Mouse (Mus musculus) stomach, embryonic 16.5 days (tissue): ENCODE data around the gene Olfr1410. TPM values are rescaled to one million over a fixed set of nuclear protein-coding genes. Genes with fewer than 3 reads are reported as not detected.

Source experiments
- ATAC-seq: fragments of 200-750 bp; cut with Nextera tagmentation; 2 replicates; pipeline ENCODE4 v1.8.0; 2017; ENCODE audit warnings: moderate number of reproducible peaks, moderate TSS enrichment; ENCODE audit not compliant: insufficient read depth, low FRiP score
- H3K27ac ChIP-seq: fragments of 300-500 bp; sonication (generic); 2 replicates; pipeline ENCODE4 v1.5.1; 2014; ENCODE audit warnings: low read length
- H3K27me3 ChIP-seq: fragments of 300-500 bp; sonication (generic); 2 replicates; pipeline ENCODE4 v1.6.1; 2014; ENCODE audit warnings: low read length, control low read depth, mixed read lengths; ENCODE audit not compliant: control insufficient read depth, insufficient read depth
- H3K36me3 ChIP-seq: fragments of 300-500 bp; sonication (generic); 2 replicates; pipeline ENCODE4 v1.6.1; 2014; ENCODE audit warnings: low read length; ENCODE audit not compliant: control insufficient read depth, insufficient read depth
- H3K4me1 ChIP-seq: fragments of 300-500 bp; sonication (generic); 2 replicates; pipeline ENCODE4 v1.6.1; 2014; ENCODE audit warnings: low read length, control low read depth, mixed read lengths; ENCODE audit not compliant: control insufficient read depth, insufficient read depth
- H3K4me2 ChIP-seq: fragments of 300-500 bp; sonication (generic); 2 replicates; pipeline ENCODE4 v1.6.1; 2014; ENCODE audit warnings: low read depth, low read length, mixed read lengths
- H3K4me3 ChIP-seq: fragments of 300-500 bp; sonication (generic); replicated peaks from 2 replicates; pipeline ENCODE4 v1.5.1; 2014; ENCODE audit warnings: mild to moderate bottlenecking, low read length
- H3K9ac ChIP-seq: fragments of 300-500 bp; sonication (generic); 2 replicates; pipeline ENCODE4 v1.6.1; 2014; ENCODE audit warnings: low read length
- H3K9me3 ChIP-seq: fragments of 300-500 bp; sonication (generic); replicated peaks from 2 replicates; pipeline ENCODE4 v1.6.1; 2016; ENCODE audit warnings: low read length, control low read depth; ENCODE audit not compliant: control insufficient read depth
- WGBS: fragments of 180-500 bp; shearing (Covaris S2); extraction: QIAGEN DNeasy Blood & Tissue Kit; methylation state at CpG from one replicate; pipeline ENCODE4 v1.1.7; 2014; 5-methylcytosine and 5-hydroxymethylcytosine counted together
- polyA plus RNA-seq: library from polyadenylated mRNA; unstranded; fragments of >200 nt; fragmentation: Nextera tagmentation; extraction: Ambion mirVana; gene quantifications from 2 replicates; pipeline ENCODE4 v1.2.1, GENCODE M21; 2015

Gene Olfr1410
- not detected in 2 replicates for polyA plus RNA-seq

GRCm38 (mm10) chr1:92605482-92605881 lies at the start of gene Olfr1410:
TSS of gene Olfr1410 (plus strand) at chr1:92605782.
- no peaks in the 10 kb centered on the region for H3K27me3 ChIP-seq
- H3K27ac ChIP-seq: no peak within 1 kb of the TSS
- no peak within 1 kb of the TSS for H3K9ac ChIP-seq
- H3K4me3 ChIP-seq: no peak within 1 kb of the TSS
- H3K36me3 ChIP-seq: no peaks in the 10 kb centered on the region
- H3K4me2 ChIP-seq: no peak within 1 kb of the TSS
- no peaks in the 10 kb centered on the region for H3K4me1 ChIP-seq
- no peaks in the 10 kb centered on the region for H3K9me3 ChIP-seq
- 100% methylated on average over 1 of the region's 1 CpGs for WGBS
- ATAC-seq: no peak

- Histone ChIP-seq H3K27ac (no peak within 1 kb of the TSS), H3K36me3 (no peaks in the 10 kb centered on the region), H3K4me3 (no peak within 1 kb of the TSS), H3K27me3 (no peaks in the 10 kb centered on the region), H3K9me3 (no peaks in the 10 kb centered on the region), H3K9ac (no peak within 1 kb of the TSS), H3K4me1 (no peaks in the 10 kb centered on the region), H3K4me2 (no peak within 1 kb of the TSS)
- WGBS: 76% methylated on average over 3 of the region's 3 CpGs
- ATAC-seq: no peak
These were observed 34.6 kb upstream of the Olfr1410 start, which contains the start of gene Olfr1413 for GRCm38 (mm10) chr1:92571022-92571421. TSS of gene Olfr1413 (plus strand) at chr1:92571322.

- Histone ChIP-seq H3K4me1 (no peaks in the 10 kb centered on the region), H3K27ac (no peak within 1 kb of the TSS), H3K4me2 (no peak within 1 kb of the TSS), H3K36me3 (no peaks in the 10 kb centered on the region), H3K9me3 (no peaks in the 10 kb centered on the region), H3K9ac (no peak within 1 kb of the TSS), H3K4me3 (no peak within 1 kb of the TSS), H3K27me3 (no peaks in the 10 kb centered on the region)
- ATAC-seq: no peak
- WGBS: 83% methylated on average over 2 of the region's 2 CpGs
These were observed 20.1 kb upstream of the Olfr1410 start, which contains the start of gene Olfr1412 for GRCm38 (mm10) chr1:92585479-92585878. TSS of gene Olfr1412 (plus strand) at chr1:92585779.

- no peak for ATAC-seq
- Histone ChIP-seq H3K27me3 (no peaks in the 10 kb centered on the region), H3K27ac (no peak within 1 kb of the TSS), H3K4me2 (no peak within 1 kb of the TSS), H3K9ac (no peak within 1 kb of the TSS), H3K4me3 (no peak within 1 kb of the TSS), H3K36me3 (no peaks in the 10 kb centered on the region), H3K4me1 (no peaks in the 10 kb centered on the region), H3K9me3 (no peaks in the 10 kb centered on the region)
These were observed 11.5 kb upstream of the Olfr1410 start, which contains the start of gene Olfr1411 for GRCm38 (mm10) chr1:92594111-92594510. TSS of gene Olfr1411 (plus strand) at chr1:92594411.

GRCm38 (mm10) chr1:92596019-92596418 lies 9.6 kb upstream of the Olfr1410 start:
- no peak overlapping the region for H3K4me3 ChIP-seq
- no peaks in the 10 kb centered on the region for H3K27me3 ChIP-seq
- no peak overlapping the region for H3K9ac ChIP-seq
- 76% methylated on average over 3 of the region's 3 CpGs for WGBS
- H3K4me1 ChIP-seq: no peaks in the 10 kb centered on the region
- H3K4me2 ChIP-seq: no peak overlapping the region
- no peak for ATAC-seq
- no peak overlapping the region for H3K27ac ChIP-seq
- no peaks in the 10 kb centered on the region for H3K36me3 ChIP-seq
- no peaks in the 10 kb centered on the region for H3K9me3 ChIP-seq

GRCm38 (mm10) chr1:92607711-92608110 lies 2.1 kb downstream of the Olfr1410 start:
- Histone ChIP-seq H3K4me1 (no peaks in the 10 kb centered on the region), H3K4me3 (no peak overlapping the region), H3K4me2 (no peak overlapping the region), H3K27me3 (no peaks in the 10 kb centered on the region), H3K36me3 (no peaks in the 10 kb centered on the region), H3K9ac (no peak overlapping the region), H3K9me3 (no peaks in the 10 kb centered on the region), H3K27ac (no peak overlapping the region)
- WGBS: 76% methylated on average over 4 of the region's 4 CpGs
- no peak for ATAC-seq

- H3K4me2 ChIP-seq: no peak overlapping the region
- no peaks in the 10 kb centered on the region for H3K4me1 ChIP-seq
- no peaks in the 10 kb centered on the region for H3K27me3 ChIP-seq
- no peaks in the 10 kb centered on the region for H3K36me3 ChIP-seq
- no peaks in the 10 kb centered on the region for H3K9me3 ChIP-seq
- no peak for ATAC-seq
- no peak overlapping the region for H3K27ac ChIP-seq
- WGBS: 4% methylated on average over 5 of the region's 5 CpGs
- H3K4me3 ChIP-seq: no peak overlapping the region
- no peak overlapping the region for H3K9ac ChIP-seq
These were observed 5.4 kb downstream of the Olfr1410 start for GRCm38 (mm10) chr1:92611008-92611407.

- no peaks in the 10 kb centered on the region for H3K9me3 ChIP-seq
- no peaks in the 10 kb centered on the region for H3K36me3 ChIP-seq
- H3K4me3 ChIP-seq: no peak overlapping the region
- WGBS: 39% methylated on average over 4 of the region's 4 CpGs
- no peaks in the 10 kb centered on the region for H3K4me1 ChIP-seq
- H3K9ac ChIP-seq: no peak overlapping the region
- no peak overlapping the region for H3K27ac ChIP-seq
- H3K27me3 ChIP-seq: no peaks in the 10 kb centered on the region
- H3K4me2 ChIP-seq: no peak overlapping the region
- ATAC-seq: no peak
These were observed 7.6 kb downstream of the Olfr1410 start for GRCm38 (mm10) chr1:92613175-92613574.

GRCm38 (mm10) chr1:92614516-92614915 lies 8.9 kb downstream of the Olfr1410 start:
- no peak for ATAC-seq
- no peaks in the 10 kb centered on the region for H3K36me3 ChIP-seq
- no peaks in the 10 kb centered on the region for H3K9me3 ChIP-seq
- H3K27me3 ChIP-seq: no peaks in the 10 kb centered on the region
- no peak overlapping the region for H3K4me2 ChIP-seq
- no peak overlapping the region for H3K27ac ChIP-seq
- H3K4me1 ChIP-seq: no peaks in the 10 kb centered on the region
- H3K4me3 ChIP-seq: no peak overlapping the region
- no peak overlapping the region for H3K9ac ChIP-seq
- 16% methylated on average over 1 of the region's 1 CpGs for whole genome bisulfite sequencing

GRCm38 (mm10) chr1:92616046-92616445 lies 10.5 kb downstream of the Olfr1410 start:
- no peak for ATAC-seq
- no peak overlapping the region for H3K27ac ChIP-seq
- H3K4me2 ChIP-seq: no peak overlapping the region
- H3K9me3 ChIP-seq: no peaks in the 10 kb centered on the region
- H3K4me3 ChIP-seq: no peak overlapping the region
- no peak overlapping the region for H3K9ac ChIP-seq
- H3K4me1 ChIP-seq: no peaks in the 10 kb centered on the region
- H3K27me3 ChIP-seq: no peaks in the 10 kb centered on the region
- H3K36me3 ChIP-seq: no peaks in the 10 kb centered on the region
- 82% methylated on average over 1 of the region's 1 CpGs for WGBS
